9 mouse cellular contexts compared by ENCODE assay signal in the genomic region with DNA sequence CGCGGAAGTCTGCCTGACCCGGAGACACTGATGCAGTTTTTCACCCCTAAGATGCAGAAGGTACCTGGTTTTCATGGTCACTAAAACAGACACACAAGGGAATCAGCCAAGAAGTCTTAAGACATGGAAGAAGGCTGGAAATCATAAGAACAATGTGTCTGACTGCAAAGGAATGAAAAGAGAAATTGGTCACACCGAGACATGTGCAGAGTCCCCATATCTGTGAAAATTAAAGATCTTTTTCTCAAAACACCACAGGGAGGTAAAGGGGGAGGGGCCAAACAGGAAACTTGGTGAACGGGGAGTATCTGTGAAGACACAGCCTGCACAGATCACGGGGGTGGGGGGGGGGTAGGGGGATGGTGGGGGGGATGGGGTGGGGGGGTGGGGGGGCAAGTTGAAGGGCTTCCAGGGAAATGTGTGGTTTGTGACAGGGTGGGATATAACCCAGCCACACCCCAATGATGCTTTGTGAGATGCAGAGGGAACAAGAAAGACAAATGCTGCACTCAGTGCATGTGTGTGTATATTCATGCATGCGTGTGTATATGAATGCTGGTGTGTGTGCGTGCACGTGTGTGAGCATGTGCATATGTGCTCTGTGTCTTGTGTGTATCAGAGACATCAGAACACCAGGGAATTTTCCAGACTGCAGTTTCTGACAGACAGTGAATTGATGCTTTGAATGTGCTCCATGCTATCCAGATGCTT. TPM values are rescaled to one million over a fixed set of nuclear protein-coding genes. Genes with fewer than 3 reads are reported as not detected.
DNase-seq lines count a peak whose midpoint lies in the region; ATAC-seq and TF ChIP-seq lines count a peak whose summit lies in the region.
"Had no signal": no experiment of that assay in that cellular context is flagged by ENCODE, and none has a peak within 500 bp of the region (broad histone marks: within the 10 kb centered on the region; RNA-seq: fewer than 3 reads in every experiment).

No protein-coding gene starts in this region.

- H3K4me3 ChIP-seq in kidney, embryonic 15.5 days (replicated peaks) = no peak overlapping the region
- no peak overlapping the region for H3K4me3 ChIP-seq in forebrain, embryonic 10.5 days
- H3K4me3 ChIP-seq in limb, embryonic 10.5 days = no peak overlapping the region
- 0 out of 2 replicates have a peak overlapping the region, but pooled peaks have one; percentile 14 for H3K4me3 ChIP-seq in thymus, adult 2 months (ENCODE audit: control insufficient read depth, insufficient read depth, low read length)

- peak overlapping the region; percentile 86 for H3K27ac ChIP-seq in kidney, embryonic 15.5 days
- peak overlapping the region; percentile 78 for H3K27ac ChIP-seq in forebrain, embryonic 10.5 days
- peak overlapping the region; percentile 80; the same call in 1 of the 2 replicates for H3K27ac ChIP-seq in limb, embryonic 10.5 days
- peak overlapping the region; percentile 99 for H3K27ac ChIP-seq in thymus, adult 2 months (ENCODE audit: control insufficient read depth, insufficient read depth, low read length)

- no peaks in the 10 kb centered on the region for H3K9me3 ChIP-seq in kidney, embryonic 15.5 days (replicated peaks)
- H3K9me3 ChIP-seq in forebrain, embryonic 10.5 days = no peaks in the 10 kb centered on the region
- no peaks in the 10 kb centered on the region for H3K9me3 ChIP-seq in limb, embryonic 10.5 days (replicated peaks)

- no peak for DNase-seq in kidney, adult 9 months
- no peak for DNase-seq in forebrain, embryonic 10.5 days (ENCODE audit: extremely low spot score, low spot score)
- DNase-seq in limb, embryonic 10.5 days (ENCODE audit: low spot score) = no peak
- peak; percentile 73 for DNase-seq in thymus, adult 2 months
- DNase-seq in cerebellum, adult 9-11 months = no peak
- no peak for DNase-seq in layer of hippocampus, postnatal 25 days (ENCODE audit: extremely low spot score in 1 of 2, low spot score in 1 of 2)
- DNase-seq in right cerebral cortex, adult 18-20 months = no peak
- DNase-seq: gastrocnemius, postnatal 10 days had no signal

- TF ChIP-seq POLR2A in thymus, adult 2 months (IDR thresholded peaks at IDR 0.05; ENCODE audit: control insufficient read depth, extremely low read depth, insufficient read depth, low read length, poor library complexity) = no peak

- H3K27me3 ChIP-seq in kidney, embryonic 15.5 days = no peaks in the 10 kb centered on the region
- H3K27me3 ChIP-seq in forebrain, embryonic 10.5 days (ENCODE audit: poor library complexity, severe bottlenecking) = no peaks in the 10 kb centered on the region
- H3K27me3 ChIP-seq in limb, embryonic 10.5 days (ENCODE audit: low read depth, poor library complexity, severe bottlenecking) = no peaks in the 10 kb centered on the region
- H3K27me3 ChIP-seq in thymus, adult 2 months (ENCODE audit: control insufficient read depth, insufficient read depth, low read length) = no peaks in the 10 kb centered on the region

- WGBS in kidney, embryonic 15.5 days = 72% methylated on average over 9 of the region's 9 CpGs
- 71% methylated on average over 9 of the region's 9 CpGs for WGBS in forebrain, embryonic 10.5 days
- WGBS in limb, embryonic 10.5 days = 77% methylated on average over 9 of the region's 9 CpGs
- WGBS in thymus, adult 2 months = 45% methylated on average over 9 of the region's 9 CpGs

- H3K4me2 ChIP-seq in kidney, embryonic 15.5 days = no peak overlapping the region

- H3K9ac ChIP-seq in kidney, embryonic 15.5 days = no peak overlapping the region

- H3K4me1 ChIP-seq in kidney, embryonic 15.5 days = peaks cover 19% of the 10 kb centered on the region
- peaks cover 17% of the 10 kb centered on the region for H3K4me1 ChIP-seq in forebrain, embryonic 10.5 days
- H3K4me1 ChIP-seq in limb, embryonic 10.5 days = peaks cover 14% of the 10 kb centered on the region
- H3K4me1 ChIP-seq in thymus, adult 2 months (replicated peaks; ENCODE audit: control insufficient read depth, insufficient read depth, low read length) = peaks cover 57% of the 10 kb centered on the region

- TF ChIP-seq CTCF in thymus, adult 2 months (IDR thresholded peaks at IDR 0.05; ENCODE audit: borderline replicate concordance, control insufficient read depth, extremely low read depth, insufficient read depth, low read length, poor library complexity) = no peak

- no peak for ATAC-seq in kidney, embryonic 15.5 days (replicated peaks; ENCODE audit: low FRiP score)

- H3K36me3 ChIP-seq in kidney, embryonic 15.5 days = no peaks in the 10 kb centered on the region
- H3K36me3 ChIP-seq in forebrain, embryonic 10.5 days (replicated peaks) = no peaks in the 10 kb centered on the region
- no peaks in the 10 kb centered on the region for H3K36me3 ChIP-seq in limb, embryonic 10.5 days
- H3K36me3 ChIP-seq in thymus, adult 2 months (ENCODE audit: control insufficient read depth, insufficient read depth, low read length) = no peaks in the 10 kb centered on the region

RNA-seq across cellular contexts. Expression of a gene that starts 47.1 kb away (rescaled TPM):
- polyA plus RNA-seq in kidney, embryonic 15.5 days (2015; fragmentation: Nextera tagmentation; extraction: Ambion mirVana) = 21.8 and 23.3 TPM in 2 replicates
- polyA plus RNA-seq in forebrain, embryonic 10.5 days (2016; fragmentation: Nextera tagmentation; extraction: Ambion mirVana) = 23.1 and 23.8 TPM in 2 replicates
- polyA plus RNA-seq in limb, embryonic 10.5 days (2016; fragmentation: Nextera tagmentation; extraction: Ambion mirVana) = 17.2 and 17.9 TPM in 2 replicates
- 172 and 234 TPM in 2 replicates for polyA plus RNA-seq in thymus, adult 2 months (2012; rRNA removed)
- total RNA-seq in layer of hippocampus, postnatal 25 days (2021) = 100 to 1,000 TPM; 204 to 216 TPM
